Mouse (Mus musculus): Measurements from ENCODE around the gene Sytl3. TPM values are rescaled to one million over a fixed set of nuclear protein-coding genes. Genes with fewer than 3 reads are reported as not detected.
"Not testable (repeated sequence)": the region's sequence is repeated elsewhere in the genome, so short reads cannot be mapped to it uniquely, and the experiment has no call there.

The Sytl3 gene
- polyA plus RNA-seq, 1 experiment from 2014 or later: 1.1 TPM

DNA sequence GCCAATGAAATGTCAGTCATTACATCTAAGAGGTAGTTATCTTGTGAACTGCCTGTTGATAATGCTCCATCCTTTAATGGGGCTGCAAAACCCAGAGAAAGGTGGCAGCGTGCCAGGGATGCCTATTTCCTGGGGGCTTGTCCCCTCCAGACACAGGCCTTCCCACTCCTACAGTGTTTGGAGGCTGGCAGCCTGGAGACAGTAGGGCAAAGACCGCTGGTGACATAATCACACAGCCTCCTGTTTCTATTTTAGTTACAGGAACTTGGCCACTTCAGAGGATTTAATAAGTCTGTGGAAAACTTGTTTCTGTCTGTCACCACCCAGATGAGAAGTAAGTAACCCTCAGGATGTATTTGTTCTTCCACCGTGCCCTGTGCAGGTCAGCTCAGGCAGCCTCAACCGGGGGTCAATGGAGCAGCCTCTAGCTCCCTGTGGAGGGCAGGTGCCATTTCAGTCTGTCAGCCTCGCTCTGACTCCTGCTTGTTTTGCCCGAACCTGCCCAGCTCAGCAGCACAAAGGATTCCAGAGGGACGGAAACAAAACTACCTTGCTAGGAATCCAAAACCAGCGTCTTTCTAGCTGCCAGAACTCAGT lies 43.8 kb downstream of the Sytl3 start:
- H3K9ac ChIP-seq; H3K4me1 ChIP-seq; H3K4me3 ChIP-seq (replicated peaks); H3K36me3 ChIP-seq; ATAC-seq (ENCODE audit: insufficient read depth, low FRiP score, low read depth); H3K4me2 ChIP-seq; H3K9me3 ChIP-seq; H3K27ac ChIP-seq; H3K27me3 ChIP-seq (replicated peaks): not testable (repeated sequence)
- WGBS: 39% methylated on average over 2 of the region's 8 CpGs

DNA sequence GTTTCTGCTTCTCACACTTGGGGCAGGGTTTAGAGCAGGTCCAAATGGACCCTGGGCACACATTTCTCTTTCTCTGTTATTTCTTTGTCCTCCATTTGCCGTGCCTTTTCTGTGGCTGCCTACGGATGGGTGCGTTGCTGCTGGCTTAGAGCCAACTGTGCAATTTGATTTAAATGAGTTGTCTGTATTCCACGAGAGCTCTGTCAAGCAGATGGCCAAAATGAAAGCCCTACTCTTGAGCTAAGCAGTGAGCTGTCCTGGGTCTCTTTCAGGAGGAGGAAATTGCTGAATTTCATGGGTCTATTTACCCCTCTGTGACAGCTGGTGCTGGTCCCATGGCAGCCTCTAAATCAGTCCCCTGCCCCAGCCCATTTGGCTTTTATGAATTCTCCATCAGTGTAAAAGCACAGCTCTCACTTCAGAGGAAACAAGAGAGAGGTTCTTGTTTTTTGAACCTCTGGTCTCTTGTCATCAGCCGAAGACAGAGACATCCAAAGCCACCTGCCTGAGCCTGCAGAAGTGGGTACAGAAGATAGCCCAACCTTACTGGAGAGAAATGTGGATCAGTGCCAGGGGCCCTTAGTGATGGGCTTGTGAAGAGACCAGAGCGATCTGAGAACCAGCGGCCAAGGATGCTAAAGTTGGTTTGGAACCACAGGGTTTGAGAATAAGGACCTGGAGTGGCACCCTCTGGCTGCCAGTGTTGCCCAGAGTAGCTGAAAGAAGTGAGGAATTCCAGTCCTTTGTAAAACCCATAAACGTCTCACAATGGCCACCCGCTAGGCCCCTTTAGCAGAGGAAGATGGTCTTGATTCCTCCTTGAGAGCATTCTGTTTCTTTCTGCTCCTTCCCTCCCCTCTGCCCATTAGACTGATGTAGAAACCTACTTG lies 44.7 kb downstream of the Sytl3 start:
- not testable (repeated sequence) for H3K36me3 ChIP-seq; H3K9ac ChIP-seq; H3K9me3 ChIP-seq; H3K27me3 ChIP-seq (replicated peaks); H3K4me1 ChIP-seq; H3K4me3 ChIP-seq (replicated peaks); ATAC-seq (ENCODE audit: insufficient read depth, low FRiP score, low read depth); H3K27ac ChIP-seq; H3K4me2 ChIP-seq
- 62% methylated on average over 9 of the region's 9 CpGs for WGBS

DNA sequence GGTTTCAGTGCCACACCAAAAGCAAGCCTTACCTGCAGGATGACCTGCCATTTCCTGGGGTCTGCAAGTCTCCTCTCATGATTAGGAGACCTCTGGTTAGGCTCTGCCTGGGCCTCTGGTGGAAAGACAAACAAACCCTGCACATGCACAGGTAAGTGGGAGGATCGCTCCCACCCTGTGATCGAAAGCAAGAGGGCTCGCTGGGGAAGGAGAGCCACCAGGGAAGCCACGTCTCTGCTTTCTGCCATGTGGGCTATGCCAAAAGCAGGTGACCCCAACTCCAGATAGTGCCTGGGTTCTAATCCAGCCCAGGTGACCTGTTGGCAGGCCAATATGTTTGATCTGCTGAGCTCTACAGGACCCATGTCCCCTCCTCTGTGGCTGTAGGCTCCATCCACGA lies 47.6 kb downstream of the Sytl3 start:
- H3K4me1 ChIP-seq; H3K4me3 ChIP-seq (replicated peaks); H3K27me3 ChIP-seq (replicated peaks); ATAC-seq (ENCODE audit: insufficient read depth, low FRiP score, low read depth); H3K27ac ChIP-seq; H3K36me3 ChIP-seq; H3K4me2 ChIP-seq; H3K9ac ChIP-seq; H3K9me3 ChIP-seq: not testable (repeated sequence)
- WGBS: 78% methylated on average over 5 of the region's 5 CpGs

DNA sequence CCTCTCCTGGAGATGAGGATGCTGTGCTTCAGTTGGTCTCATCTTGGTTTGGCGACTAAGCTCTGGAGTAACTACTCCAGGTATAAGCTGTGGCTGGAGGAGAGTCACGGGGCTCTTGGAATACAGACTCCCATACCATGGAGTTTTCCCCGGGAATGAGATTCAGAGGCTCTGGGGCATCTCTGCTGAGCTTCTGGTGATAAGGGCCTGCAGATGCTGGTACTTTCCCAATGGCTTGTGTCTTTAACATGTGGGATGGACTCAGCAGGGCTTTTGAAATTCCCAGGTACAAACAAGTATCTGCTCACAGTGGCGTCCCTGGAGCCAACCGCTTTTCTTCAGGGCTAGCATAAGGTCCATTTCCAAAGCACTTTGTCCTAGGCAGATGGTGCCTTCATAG lies 48.5 kb downstream of the Sytl3 start:
- not testable (repeated sequence) for H3K9me3 ChIP-seq; H3K4me1 ChIP-seq; H3K27me3 ChIP-seq (replicated peaks); ATAC-seq (ENCODE audit: insufficient read depth, low FRiP score, low read depth); H3K9ac ChIP-seq; H3K4me2 ChIP-seq; H3K36me3 ChIP-seq; H3K27ac ChIP-seq; H3K4me3 ChIP-seq (replicated peaks)
- 89% methylated on average over 5 of the region's 5 CpGs for WGBS

DNA sequence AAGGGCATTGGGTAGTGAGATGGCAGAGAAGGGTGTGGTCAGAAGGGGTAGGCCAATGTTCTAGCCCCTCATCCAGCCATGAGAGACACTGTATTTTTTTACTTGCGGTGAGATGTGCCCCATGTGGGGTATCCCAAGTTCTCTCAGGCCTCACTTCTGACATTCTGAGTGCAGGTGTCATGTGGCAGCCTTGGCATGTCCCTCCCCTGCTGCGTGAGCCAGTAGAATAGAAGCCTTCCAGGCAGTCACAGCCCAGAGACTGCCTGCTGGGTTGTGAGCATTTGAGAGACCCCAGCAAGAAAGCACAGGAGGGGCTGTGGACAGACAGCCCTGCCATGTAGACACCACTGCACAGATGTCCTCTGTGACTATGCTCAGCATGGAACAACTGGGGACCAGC lies 49.3 kb downstream of the Sytl3 start:
- not testable (repeated sequence) for ATAC-seq (ENCODE audit: insufficient read depth, low FRiP score, low read depth); H3K4me1 ChIP-seq; H3K27ac ChIP-seq; H3K4me2 ChIP-seq; H3K9ac ChIP-seq; H3K27me3 ChIP-seq (replicated peaks); H3K4me3 ChIP-seq (replicated peaks); H3K9me3 ChIP-seq; H3K36me3 ChIP-seq
- WGBS: 82% methylated on average over 2 of the region's 2 CpGs

DNA sequence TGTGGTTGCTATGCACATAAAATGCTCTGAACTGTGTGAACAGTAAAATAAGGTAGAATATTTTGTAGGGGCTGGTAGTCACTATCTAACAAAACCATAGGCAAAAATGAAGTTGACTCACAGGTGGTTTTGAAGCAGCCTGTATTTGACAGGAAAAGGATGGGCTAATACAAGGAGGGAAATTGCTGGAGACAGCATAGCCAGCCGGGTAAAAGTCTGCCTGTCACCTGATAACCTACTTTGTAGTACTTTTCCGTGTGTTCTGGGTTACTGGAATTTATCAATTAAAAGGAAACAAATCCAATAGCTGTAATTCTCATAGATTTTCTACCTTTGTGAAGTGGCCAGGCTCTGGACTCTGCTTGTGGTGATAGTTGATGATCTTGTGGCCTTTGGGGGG lies 54.6 kb downstream of the Sytl3 start:
- not testable (repeated sequence) for H3K4me2 ChIP-seq; H3K4me3 ChIP-seq (replicated peaks); ATAC-seq (ENCODE audit: insufficient read depth, low FRiP score, low read depth); H3K9me3 ChIP-seq; H3K27me3 ChIP-seq (replicated peaks); H3K27ac ChIP-seq; H3K36me3 ChIP-seq; H3K4me1 ChIP-seq; H3K9ac ChIP-seq
- 54% methylated on average over 2 of the region's 2 CpGs for WGBS

DNA sequence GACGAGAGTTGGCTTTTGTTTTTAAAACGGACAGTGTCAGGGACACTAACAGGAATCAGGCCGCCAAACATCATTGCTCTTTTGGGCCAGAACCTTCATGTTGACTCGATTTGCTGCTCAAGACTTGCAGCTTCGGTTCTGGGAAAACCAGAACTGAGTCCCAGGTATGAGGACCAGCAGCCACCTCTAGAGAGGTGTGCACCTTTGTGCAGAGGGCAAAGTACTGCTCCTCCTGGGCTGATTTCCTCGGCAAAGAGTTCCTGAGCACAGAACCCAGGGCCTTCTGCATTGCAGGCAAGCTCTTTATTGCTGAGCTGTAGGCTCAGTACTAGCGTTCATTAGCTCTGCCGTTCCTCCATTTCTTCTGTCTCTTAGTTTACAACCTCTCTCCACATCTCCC lies 55.1 kb downstream of the Sytl3 start:
- not testable (repeated sequence) for H3K4me2 ChIP-seq; H3K27me3 ChIP-seq (replicated peaks); H3K4me3 ChIP-seq (replicated peaks); H3K9ac ChIP-seq; H3K4me1 ChIP-seq; ATAC-seq (ENCODE audit: insufficient read depth, low FRiP score, low read depth); H3K9me3 ChIP-seq; H3K27ac ChIP-seq; H3K36me3 ChIP-seq
- WGBS: 83% methylated on average over 8 of the region's 8 CpGs

DNA sequence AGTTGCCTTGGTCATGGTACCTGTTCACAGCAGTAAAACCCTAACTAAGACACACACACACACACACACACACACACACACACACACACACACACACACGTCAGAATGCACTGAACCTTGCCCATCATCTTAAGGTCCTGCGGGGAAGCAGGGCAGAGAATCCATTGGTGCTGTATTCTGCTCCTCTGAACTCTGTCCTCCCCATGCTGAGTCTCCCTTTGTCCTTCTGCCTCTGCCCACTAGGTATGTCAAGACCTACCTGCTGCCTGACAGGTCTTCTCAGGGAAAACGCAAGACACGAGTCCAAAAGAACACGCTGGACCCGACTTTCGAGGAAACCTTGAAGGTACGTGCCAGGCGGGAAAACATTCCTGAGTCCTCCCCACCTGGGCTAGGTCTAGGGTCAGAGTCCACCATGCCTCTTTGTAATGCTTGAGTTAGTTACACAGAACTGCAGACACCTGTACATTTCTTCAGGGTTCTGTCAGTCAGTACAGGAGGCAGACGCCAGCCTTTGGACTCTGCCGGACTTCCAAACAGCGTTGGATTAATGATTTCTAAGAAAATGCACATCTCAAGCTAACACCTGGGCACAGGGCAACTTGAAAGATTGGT lies 69.2 kb downstream of the Sytl3 start:
- 71% methylated on average over 12 of the region's 12 CpGs for WGBS

DNA sequence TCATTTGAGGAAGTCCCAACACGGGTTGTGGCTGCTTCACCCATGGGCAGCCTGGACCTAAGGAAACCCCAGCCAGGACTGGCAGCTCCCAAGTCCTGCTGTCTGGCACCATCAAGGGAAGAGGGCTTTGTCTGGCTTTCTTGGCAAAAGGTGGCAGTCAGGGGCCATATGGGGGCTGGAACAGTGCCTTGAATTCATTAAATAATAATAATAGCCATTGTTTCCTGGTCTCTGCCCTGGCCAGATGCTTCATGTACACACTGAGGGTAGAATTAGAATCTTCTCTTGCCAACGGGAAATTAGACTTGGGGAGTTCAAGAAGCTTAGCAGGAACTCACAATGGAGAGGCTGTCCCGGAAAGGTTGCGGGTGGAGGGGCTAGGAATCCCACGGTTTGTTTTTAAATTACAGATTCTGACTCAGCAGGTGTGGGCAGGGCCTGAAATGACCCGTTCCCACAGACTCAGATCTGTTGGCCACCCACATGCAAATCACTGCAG lies 70.4 kb downstream of the Sytl3 start:
- WGBS: 24% methylated on average over 6 of the region's 6 CpGs
- no peak overlapping the region for H3K27ac ChIP-seq
- no peak for ATAC-seq (ENCODE audit: insufficient read depth, low FRiP score, low read depth)

More for the DNA sequence above, 69.2 kb downstream of the Sytl3 start:
- H3K27ac ChIP-seq: no peak overlapping the region; the same call in 1 of the 2 replicates
- peak; percentile 72 for ATAC-seq (ENCODE audit: insufficient read depth, low FRiP score, low read depth)
- no peaks in the 10 kb centered on the region for H3K27me3 ChIP-seq (replicated peaks)
- H3K4me2 ChIP-seq: no peak overlapping the region
- no peak overlapping the region for H3K9ac ChIP-seq
- H3K4me1 ChIP-seq: 0 out of 2 replicates have a peak, but pooled peaks cover 5% of the 10 kb centered on the region
- no peaks in the 10 kb centered on the region for H3K36me3 ChIP-seq
- H3K4me3 ChIP-seq (replicated peaks): no peak overlapping the region
- H3K9me3 ChIP-seq: no peaks in the 10 kb centered on the region

DNA sequence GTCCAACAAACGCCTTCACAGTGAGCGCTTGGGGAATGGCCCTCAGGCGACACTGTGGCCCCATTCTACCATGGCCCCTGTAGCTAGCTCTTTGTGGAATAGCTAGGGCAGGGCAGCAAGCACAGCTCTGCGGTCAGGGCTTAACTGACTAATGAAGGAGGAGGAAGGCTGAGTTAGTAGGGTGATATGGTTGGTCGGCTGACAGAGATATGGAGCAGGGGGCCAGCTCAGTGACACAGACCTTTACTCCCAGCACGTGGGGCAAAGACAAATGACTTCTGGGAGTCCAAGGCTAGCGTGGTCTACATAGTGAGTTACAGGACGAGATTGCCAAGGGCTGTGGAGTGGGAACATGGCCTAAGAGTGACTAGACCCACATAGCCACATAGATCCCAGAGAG lies 72.2 kb downstream of the Sytl3 start:
- Histone ChIP-seq H3K4me3 (replicated peaks) (no peak overlapping the region), H3K9ac (no peak overlapping the region), H3K9me3 (no peaks in the 10 kb centered on the region), H3K36me3 (no peaks in the 10 kb centered on the region), H3K4me2 (no peak overlapping the region), H3K4me1 (0 out of 2 replicates have a peak, but pooled peaks cover 5% of the 10 kb centered on the region), H3K27ac (no peak overlapping the region), H3K27me3 (replicated peaks) (no peaks in the 10 kb centered on the region)
- ATAC-seq (ENCODE audit: insufficient read depth, low FRiP score, low read depth): no peak
- WGBS: 71% methylated on average over 8 of the region's 8 CpGs

More for the DNA sequence above, 70.4 kb downstream of the Sytl3 start:
- H3K9ac ChIP-seq: no peak overlapping the region
- H3K4me2 ChIP-seq: no peak overlapping the region
- 0 out of 2 replicates have a peak, but pooled peaks cover 5% of the 10 kb centered on the region for H3K4me1 ChIP-seq
- H3K36me3 ChIP-seq: no peaks in the 10 kb centered on the region
- no peaks in the 10 kb centered on the region for H3K27me3 ChIP-seq (replicated peaks)
- no peak overlapping the region for H3K4me3 ChIP-seq (replicated peaks)
- H3K9me3 ChIP-seq: no peaks in the 10 kb centered on the region

DNA sequence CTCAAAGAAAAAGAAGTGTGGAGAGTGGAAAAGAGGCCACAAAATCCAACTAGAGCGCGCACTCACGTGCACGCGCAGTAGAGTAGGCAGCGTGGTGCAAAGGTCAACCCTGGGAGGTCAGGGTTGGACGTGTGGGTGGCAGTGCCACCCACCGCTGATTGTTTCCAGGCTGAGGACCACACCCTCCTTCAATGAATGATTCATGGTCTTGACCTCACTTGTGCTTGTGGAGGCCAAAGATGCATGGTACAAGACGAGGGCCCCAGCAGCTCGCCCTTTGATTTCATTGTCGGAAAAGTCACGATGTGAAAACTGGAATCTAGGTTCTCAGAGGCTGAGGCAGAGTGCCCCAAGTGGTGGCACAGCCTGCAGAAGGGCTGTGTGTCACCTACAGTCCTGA lies 72.7 kb downstream of the Sytl3 start:
- H3K9me3 ChIP-seq: no peaks in the 10 kb centered on the region
- WGBS: 76% methylated on average over 12 of the region's 12 CpGs
- H3K27ac ChIP-seq: no peak overlapping the region
- H3K4me2 ChIP-seq: no peak overlapping the region
- ATAC-seq (ENCODE audit: insufficient read depth, low FRiP score, low read depth): no peak
- no peaks in the 10 kb centered on the region for H3K27me3 ChIP-seq (replicated peaks)
- no peaks in the 10 kb centered on the region for H3K36me3 ChIP-seq
- H3K9ac ChIP-seq: no peak overlapping the region
- no peak overlapping the region for H3K4me3 ChIP-seq (replicated peaks)
- 0 out of 2 replicates have a peak, but pooled peaks cover 5% of the 10 kb centered on the region for H3K4me1 ChIP-seq

DNA sequence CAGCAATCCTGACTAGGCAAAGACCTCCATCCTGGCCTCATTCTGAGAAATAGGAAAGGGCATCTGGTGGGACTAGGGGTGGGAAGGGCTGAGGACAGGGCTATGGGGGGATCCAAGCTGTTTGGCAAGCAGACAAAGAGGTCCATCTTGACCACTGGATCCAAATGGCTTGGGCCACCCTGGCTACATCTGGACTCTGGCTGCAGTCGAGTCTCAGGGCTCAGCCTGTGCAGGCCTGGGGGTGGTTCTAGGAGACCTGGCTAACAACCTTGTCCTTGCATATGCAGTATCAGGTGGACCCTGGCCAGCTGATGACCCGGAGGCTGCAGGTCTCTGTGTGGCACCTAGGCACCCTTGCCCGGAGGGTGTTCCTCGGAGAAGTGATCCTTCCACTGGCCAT lies 73.8 kb downstream of the Sytl3 start:
- Histone ChIP-seq H3K4me1 (0 out of 2 replicates have a peak, but pooled peaks cover 5% of the 10 kb centered on the region), H3K27me3 (replicated peaks) (no peaks in the 10 kb centered on the region), H3K4me2 (no peak overlapping the region), H3K36me3 (no peaks in the 10 kb centered on the region), H3K4me3 (replicated peaks) (no peak overlapping the region), H3K9ac (no peak overlapping the region), H3K9me3 (no peaks in the 10 kb centered on the region), H3K27ac (no peak overlapping the region)
- 92% methylated on average over 4 of the region's 4 CpGs for WGBS
- ATAC-seq (ENCODE audit: insufficient read depth, low FRiP score, low read depth): no peak

Measured in stomach, embryonic 15.5 days (tissue).